Mouse (Mus musculus): ENCODE measurements at regions not wholly inside any gene's neighbourhood (a gene's known extent, or its start where the extent isn't known, plus 50 kb on each side); places are given as distances from the start of the nearest gene placed in this dataset.

DNA sequence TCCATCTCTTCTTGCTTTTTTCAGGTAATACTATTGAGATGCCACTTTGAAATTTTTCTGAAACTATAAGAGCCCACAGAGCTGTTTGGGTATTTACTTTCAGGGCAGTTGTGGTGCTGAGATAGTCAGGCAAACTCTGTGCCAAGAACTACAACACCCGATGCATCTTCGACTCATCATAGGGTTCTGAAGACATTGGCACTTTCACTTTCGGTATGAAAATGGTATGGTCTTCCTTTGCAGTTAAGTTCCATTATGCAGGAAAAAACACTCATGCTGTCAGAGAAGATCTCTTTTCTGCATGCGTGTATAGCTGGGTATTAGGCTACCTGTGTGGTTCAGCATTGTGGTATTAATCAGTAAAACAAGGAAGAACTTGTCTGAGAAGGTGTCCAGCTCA lies 484.2 kb downstream of the Fat4 start:
- no peak for DNase-seq (ENCODE audit: low spot score in 2 of 2)

DNA sequence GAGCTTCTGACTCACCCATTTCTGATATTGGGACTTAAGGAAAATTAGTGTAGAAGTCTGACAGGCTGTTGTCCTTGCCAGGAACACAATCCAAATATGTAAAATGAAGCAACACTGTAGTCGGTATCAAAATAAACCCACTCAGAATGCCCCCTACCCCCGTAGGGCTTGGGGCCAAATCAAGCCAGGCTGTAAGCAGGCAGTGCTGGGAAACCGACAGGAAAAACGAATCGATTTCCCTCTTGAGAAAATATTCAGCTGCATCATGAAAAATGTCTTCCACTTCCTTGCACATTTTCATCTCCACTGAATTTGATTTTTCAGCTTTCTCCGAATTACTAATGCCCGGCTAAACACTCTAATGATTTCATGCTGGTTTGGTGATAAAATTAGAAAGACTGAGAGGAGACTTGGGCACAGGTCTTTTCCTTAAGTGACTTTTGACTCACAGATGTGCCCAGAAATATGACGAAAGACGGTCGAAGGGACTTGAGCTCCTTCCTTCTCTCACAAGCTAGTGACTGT lies 485.7 kb downstream of the Fat4 start:
- no peak for DNase-seq (ENCODE audit: low spot score in 2 of 2)

DNA sequence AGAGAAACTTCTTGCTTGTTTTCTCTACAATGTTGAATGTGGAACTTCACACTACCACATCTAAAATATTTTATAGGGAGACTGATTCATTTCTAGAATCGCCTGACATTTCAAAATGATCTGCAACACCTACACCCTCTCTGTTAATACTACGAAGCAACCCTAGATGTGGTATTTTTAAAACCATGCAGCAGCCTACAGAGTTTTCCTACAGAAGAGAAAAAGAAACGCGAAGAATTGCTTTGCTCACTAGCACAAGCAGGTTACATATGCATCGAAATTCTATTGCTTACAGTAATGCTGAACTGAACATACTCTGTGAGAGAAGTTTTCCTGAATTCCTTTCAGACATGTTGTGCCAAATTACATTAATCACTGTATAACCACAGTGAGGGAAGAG lies 488.7 kb downstream of the Fat4 start:
- no peak for DNase-seq (ENCODE audit: low spot score in 2 of 2)

DNA sequence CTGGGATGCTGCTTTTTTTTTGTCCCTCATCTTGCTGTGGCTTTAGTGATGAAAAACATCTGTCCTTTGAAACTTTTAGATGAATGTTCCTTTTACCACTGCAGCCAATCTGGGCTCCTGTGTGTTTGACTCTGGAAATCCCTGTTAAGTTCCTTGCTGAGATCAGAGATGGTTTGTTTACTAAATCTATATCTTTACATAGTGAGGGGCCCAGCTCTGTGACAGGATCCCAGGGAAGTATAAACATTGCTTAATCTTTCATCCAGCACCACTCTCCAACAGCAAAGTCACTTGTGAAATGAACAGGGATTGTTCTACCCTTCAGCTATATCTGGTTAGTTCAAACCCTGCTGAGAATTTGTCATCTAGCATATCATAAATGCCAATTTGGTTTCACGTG lies 501.8 kb downstream of the Fat4 start:
- no peak for DNase-seq (ENCODE audit: low spot score in 2 of 2)

DNA sequence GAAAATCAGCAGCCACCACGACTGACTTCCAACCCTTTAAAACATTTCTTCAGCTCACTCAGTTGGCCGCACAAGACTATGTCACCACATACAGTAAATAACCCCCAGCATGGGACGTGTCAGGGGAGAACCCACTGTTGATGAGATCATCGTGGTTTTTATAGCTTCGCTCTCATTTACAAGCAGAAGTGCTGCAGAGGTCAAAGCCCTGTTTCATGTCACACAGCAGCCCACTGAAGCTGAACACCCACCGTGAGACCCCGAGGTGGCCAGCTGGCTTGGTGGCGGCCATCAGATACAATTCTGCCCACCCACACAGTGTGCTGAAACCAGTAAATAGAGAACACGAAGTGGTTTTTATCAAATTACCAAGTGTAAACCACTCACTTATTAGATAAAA lies 503.7 kb downstream of the Fat4 start:
- no peak for DNase-seq (ENCODE audit: low spot score in 2 of 2)

DNA sequence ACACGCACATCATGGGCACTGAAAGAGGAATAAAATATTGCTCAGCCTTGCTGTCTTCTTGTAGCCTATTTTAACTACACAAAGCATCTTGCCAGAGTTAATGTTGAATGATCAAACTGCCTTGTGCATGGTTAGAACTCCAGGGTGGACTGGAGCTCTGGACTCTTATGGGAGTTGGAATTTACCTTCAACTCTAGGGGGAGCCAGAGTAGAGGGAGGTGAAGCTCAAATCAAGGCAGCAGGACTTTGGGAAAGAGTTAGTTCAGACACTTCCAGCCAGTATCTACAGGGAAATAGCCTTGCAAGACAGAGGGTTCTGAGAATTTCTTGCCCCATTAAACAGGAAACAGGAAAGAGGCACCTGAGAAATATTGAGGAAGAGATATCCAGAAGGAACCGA lies 505.3 kb downstream of the Fat4 start:
- peak in 1 of 2 experiments; percentile 2 for DNase-seq (ENCODE audit: low spot score in 2 of 2)

DNA sequence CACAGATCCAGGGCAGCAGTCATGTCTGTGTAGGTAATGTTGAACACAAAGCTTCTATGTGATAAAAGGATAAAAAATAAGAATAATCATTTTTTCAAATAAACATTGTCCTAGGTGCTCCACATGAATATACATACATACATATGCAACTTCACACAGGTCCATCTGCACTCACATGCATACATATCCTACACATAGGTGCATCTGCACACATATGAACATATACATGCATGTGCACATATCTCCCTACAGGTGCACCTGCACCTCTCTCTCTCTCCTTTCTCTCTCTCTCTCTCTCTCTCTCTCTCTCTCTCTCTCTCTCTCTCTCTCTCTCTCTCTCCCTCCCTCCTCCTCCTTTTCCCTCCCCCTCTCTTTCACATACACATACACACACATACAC lies 509.9 kb downstream of the Fat4 start:
- no peak for DNase-seq (ENCODE audit: low spot score in 2 of 2)

DNA sequence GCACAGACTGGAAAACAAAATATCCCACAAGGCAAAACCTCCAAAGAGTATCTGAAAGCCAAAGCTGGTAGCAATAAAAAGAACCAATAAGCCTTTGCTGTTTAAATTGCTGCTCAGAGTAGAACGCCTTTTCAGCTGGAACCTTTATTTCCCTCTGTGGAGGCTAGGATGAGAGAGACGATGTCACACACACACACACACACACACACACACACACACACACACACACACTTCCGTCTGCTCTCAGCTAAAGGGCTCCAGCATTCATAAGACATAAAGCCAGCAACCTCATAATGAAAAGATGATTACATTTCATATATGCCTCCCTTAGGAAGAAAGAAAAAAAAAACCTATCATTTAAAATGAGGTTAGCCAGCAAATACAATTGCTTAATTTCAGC lies 510.5 kb downstream of the Fat4 start:
- no peak for DNase-seq (ENCODE audit: low spot score in 2 of 2)

DNA sequence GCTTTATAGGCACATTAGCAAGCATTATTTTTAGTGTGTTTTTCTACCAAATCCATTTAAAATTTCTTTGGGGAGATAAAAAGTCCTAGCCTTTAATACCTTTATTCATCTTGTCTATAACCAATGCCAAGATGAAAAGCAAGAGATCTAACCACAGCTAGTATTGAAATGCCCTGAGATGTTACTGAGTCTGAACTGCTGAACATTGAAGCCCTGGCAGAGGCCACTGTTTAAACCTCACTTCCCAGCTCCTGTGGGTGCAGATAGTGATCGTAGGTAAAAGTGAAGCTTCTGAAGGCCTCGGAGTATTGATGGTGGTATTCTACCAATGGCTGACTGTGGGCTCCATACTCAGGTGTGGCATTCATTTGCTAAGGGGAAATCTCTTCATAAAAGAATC lies 510.9 kb downstream of the Fat4 start:
- no peak for DNase-seq (ENCODE audit: low spot score in 2 of 2)

DNA sequence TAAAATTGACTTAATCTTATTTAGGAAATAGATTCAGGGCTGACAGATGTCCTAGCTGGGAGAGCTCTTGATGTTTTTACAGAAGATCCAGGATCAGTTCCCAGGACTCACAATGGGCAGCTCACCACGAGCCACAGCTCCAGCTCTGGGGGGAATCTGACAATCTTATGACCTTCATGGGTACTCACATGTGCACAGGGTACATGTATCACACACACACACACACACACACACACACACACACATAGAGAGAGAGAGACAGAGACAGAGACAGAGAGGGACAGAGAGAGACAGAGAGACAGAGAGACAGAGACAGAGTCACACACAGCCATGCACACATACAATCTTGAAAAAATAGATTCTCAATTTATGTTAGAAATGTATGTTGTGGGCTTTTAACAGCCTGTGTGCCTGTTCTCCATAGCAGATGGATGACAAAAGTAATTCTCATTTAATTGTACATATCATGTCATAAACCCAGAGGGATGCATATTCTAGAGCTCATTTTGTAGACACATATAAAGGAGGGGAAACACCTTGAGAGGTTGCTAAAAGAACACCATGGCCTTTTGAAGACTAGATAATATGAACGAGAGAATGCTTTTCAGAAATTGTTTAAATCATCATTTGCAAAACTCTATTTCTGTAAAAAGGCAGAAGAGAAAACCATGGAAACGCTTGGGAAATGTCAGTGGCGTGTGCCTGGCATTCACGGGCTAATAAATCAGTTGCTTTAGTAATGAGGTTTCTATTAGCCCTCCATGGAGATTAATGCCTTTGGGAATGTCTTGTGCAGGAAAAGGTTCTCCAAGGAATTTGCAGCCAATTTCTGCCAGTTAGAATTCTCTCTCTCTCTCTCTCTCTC lies 538.3 kb downstream of the Fat4 start:
- DNase-seq (ENCODE audit: low spot score in 2 of 2), result no peak

DNA sequence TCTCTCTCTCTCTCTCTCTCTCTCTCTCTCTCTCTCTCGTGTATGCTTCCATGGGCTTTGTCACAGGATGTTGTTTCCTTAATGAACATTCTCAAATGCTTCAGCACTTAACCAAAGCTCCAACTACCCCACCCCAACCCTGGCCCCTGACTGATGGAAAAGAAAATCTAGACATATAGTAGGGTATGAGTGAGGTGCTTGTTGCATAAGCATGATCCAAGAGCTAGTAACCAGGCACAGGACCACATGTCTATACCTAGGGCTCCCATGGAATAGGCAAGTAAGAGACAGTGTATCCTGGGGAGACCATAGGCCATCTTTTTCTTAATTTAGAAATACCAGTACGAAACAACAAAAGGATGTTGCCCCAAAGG lies 538.9 kb downstream of the Fat4 start:
- DNase-seq (ENCODE audit: low spot score in 2 of 2), result no peak

DNA sequence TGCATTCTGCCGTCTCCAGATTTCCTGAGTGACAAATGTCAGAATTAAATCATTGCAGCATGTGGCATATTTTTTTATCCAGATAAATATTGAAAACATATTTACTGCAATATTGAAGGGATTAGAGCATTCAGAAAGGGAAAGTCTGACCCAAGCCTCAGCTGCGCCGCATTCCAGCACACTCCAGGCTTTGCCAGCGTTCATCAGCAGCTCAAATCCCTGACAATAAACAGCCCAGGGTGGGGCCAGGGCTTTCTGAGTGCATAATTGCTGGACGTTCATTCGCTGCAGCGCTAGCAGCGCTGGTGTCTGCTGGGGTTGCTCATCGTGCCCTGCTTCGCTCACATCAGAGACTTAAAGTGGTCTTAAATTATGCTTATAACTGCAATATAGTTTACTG lies 556.6 kb downstream of the Fat4 start:
- no peak for DNase-seq (ENCODE audit: low spot score in 2 of 2)

DNA sequence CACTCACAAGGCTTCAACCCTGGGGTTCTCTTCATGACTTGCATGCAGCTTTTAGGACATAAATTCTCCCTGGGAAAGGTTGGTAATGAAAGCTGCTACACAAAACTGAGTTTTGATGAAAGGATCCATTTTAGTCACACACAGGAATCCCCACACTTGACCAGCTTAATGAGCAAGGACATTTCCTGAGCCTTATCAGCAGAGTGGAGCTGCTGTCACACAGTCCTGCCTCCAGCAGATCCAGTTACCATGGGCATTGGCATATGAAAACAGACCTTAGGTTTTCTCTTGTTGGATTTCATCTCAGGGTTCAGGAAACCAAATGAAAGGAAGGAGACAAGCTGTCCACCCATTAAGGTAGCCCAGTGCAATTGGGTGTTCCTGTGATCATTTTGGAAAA lies 568.9 kb downstream of the Fat4 start:
- no peak for DNase-seq (ENCODE audit: low spot score in 2 of 2)

DNA sequence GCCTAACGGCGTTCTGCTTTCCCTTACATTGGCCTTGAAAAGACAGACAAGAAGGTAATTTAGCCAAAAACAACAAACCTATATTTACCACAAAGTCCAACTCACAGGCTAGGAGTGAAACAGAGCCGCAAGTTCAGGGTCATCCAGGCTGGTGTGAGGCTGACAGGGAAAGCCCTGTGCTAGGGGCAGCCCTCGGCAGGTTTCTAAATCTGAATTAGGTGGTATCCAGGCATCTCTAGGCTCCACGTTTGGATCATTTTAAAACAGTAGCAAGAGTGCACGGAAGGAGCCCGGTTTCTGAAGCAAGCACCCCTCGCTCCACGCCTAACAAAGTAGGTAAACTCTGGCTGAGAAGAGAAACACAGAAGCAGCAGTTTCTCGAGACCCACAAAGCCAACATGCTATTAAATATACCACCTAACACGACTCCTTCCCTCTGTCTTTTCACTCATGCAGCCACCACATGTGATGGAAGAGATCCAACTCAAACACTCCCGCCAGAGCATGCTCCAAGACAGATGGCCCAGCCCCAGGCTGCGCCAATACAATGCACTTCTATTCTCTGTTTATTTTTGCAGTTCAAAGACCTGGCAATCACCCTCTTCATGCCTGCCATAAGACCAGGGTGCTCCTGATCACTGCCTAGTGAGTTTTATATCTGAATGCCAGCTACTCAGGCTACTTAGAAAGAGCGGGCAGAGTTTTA lies 573.6 kb downstream of the Fat4 start:
- no peak for DNase-seq (ENCODE audit: low spot score in 2 of 2)

DNA sequence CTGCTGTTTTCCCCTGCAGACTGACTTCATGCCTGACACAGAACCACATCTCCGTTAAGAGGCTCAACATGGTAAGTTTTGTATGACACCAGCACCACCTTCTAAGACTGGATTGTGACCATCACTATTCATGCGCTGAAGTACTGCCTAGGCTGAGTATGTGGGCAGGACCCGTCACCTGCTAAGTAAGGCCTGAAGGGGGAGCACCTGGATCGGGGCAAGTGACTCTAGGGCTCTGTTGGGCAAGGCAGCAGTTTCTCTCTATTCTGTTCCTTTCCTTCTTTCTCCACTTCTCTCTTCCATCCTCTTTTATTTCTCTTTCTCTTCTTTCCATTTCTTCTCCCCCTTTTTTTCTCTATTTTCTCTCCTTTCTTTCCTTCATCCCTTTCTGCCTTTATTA lies 574.8 kb downstream of the Fat4 start:
- no peak for DNase-seq (ENCODE audit: low spot score in 2 of 2)

DNA sequence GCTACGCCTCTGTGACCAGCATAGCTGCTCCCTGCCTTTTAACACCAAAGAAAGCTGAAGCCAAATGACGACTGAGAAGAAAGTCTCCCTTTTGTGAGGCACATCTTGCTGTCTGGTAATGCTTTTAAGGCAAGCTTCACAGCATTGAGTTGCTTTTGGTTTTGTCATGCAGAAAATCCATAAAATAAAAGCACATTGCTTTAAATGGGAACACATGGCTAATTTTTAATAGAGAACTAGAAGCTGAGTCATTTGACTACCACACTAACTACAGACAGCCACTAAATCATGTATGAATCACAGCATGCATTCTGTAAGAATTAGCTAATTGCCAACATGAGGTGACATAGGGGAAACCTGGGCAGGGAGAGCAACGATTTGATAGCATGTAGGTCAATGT lies 579.1 kb downstream of the Fat4 start:
- no peak for DNase-seq (ENCODE audit: low spot score in 2 of 2)

DNA sequence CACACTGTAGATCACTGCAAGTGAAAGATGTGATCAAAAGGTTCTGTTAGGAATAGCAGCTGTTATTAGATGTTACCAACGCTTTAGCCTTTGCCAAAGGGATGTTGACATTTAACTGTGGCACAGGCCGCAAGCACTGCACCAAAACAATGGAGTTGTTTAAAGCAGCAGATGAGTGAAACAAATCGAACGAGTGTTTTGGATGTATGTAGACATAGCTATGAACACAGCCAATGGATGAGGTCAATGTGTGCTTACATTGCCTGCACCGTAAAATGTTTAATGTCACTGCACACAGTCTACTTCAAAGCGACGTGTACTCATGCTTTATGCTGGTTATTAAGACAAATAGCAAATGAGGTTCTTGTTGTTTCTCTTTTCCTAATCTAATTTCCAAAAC lies 602.7 kb downstream of the Fat4 start:
- no peak for DNase-seq (ENCODE audit: low spot score in 2 of 2)

DNA sequence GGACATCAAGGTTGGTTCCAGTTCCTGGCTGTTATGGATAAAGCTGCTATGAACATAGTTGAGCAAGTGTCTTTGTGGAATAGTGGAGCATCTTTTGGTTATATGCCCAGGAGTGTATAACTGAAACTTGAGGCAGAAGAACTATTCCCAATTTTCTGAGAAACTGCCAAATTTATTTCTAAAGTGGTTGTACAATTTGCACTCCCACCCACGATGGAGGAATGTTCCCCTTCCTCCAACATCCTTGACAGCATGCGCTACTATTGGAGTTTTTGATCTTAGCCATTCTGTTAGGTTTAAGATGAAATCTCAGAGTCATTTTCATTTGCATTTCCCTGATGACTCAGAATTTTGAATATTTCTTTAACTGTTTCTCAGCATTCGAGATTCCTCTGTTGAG lies 607.6 kb downstream of the Fat4 start:
- DNase-seq (ENCODE audit: low spot score in 2 of 2), result peak in 1 of 2 experiments; percentile 17

DNA sequence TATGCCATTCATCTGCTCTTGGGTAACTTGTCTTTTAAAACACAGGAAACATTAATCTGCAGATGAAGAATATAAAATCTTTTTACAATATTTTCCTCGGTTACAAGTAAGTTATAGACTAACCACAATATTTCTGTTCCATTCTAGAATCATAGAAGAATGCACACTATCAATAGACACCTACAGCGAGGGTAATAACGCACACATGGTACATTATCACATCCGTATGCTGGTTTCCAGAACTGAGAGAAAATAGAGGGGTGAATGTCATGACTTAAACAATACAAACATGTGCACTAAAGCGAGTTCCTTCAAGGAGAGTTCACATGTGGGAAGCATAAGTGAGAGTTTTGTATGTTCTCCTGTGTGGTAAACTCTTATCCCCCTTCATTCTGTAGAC lies 641.3 kb downstream of the Fat4 start:
- DNase-seq (ENCODE audit: low spot score in 2 of 2), result no peak

DNA sequence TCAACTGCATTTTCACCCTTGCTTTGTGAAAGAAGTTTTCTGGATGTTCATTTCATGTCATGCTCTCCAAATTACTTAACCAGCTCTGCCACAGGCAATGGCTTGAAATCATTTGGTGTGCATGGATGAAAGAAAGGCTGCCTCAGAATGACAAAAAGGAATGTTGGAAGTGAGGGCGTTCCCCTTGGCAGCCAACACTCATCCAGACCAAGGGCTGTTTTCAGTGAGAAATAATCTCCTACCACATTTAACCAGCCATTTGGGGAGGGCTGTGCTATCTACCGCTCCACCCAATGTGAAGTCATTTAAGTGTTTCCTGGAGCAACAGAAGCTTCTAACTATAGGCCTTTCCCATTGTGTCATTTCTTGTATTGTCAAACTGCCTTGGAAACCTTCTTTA lies 650.8 kb downstream of the Fat4 start:
- DNase-seq (ENCODE audit: low spot score in 2 of 2), result no peak

DNA sequence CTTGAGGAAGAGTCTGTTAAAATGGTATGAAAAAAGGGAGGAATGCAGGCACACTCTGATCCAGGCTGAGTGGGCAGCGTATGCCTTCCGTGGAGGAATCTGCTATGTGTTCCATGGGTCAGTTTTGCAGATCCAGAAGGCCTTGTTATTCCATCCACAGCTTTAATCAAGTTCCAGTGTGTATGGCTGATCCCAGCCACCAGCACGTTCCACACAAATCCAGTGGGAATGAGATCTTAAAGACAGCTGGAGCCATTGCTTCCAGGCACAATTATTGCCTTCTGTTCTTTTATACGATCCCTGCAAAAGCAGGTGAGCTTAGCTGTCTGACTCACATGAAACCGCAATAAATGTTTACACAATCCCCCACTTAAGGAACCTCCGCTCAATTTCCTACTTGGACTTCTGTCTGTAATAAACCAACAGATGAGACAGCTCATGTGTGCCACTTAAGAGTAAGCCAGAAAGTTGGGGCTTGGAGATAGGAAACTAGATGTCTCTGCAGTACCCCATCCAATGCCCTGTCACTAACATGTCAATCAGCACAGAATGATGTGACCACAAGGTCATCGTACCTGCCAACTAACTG lies 653.9 kb downstream of the Fat4 start:
- no peak for DNase-seq (ENCODE audit: low spot score in 2 of 2)

DNA sequence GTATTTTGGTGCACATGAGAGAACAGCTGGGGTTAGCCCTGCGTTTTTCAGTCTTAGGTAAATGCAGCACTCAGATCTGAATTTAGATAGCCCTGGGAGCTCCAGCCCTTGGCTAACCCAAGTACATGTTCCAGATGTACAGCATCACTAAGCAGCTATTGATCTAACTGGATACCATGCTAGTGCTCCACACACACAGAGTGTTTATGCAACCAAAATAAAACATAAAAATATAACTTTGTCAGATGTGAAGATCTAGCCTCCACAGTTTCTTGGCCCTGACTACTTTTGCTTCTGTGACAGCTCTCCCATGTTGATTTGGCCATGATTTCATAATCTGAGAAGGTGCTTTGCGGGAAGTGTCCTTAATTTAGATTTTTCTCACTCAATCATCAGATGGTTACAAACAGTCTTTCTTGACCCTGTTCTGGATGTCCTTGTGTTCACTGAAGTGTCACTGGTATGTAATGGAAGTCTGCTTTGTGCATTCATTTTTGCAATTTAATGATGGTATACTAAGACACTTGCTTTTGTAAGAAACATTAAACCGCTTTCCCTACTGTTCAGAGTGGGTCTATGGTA lies 672.8 kb downstream of the Fat4 start:
- DNase-seq (ENCODE audit: low spot score in 2 of 2), result no peak

All from left cerebral cortex, adult 18-20 months (tissue).